Mouse (Mus musculus): ENCODE data around the gene Pfn3. TPM values are rescaled to one million over a fixed set of nuclear protein-coding genes. Genes with fewer than 3 reads are reported as not detected.

The Pfn3 gene
- not detected in 2 replicates for polyA plus RNA-seq (2012; rRNA removed)

DNA sequence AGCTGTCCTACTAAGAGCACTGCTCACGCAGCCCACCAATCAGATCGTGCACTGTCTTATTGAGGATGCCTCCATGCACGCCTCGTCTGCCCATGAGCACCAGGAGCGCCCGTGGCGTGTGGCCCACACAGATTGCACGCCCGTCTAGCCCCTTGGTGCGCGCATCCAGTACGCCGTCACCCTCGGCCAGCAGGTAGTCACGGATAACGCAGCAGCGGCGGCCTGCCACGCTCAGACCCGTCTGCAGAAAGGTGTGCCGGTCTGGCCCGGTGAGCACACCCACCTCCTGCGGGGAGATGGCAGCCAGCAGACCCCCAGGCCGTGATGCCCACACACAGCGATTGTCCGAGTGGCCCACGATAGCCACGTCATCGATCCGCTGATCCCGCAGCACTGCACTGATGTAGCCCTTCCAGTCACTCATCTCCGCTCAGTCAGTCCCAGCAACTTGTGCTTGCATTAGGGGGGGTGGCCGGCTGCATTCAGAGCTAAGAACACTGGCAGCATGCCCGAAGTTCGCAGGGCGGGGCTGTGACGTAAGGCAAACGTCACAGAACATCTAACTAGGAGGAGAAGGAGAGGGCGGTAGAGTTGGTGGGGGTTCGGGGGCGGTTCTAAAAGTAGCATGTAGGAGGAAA lies at the start of gene Pfn3:
TSS of gene Pfn3 (minus strand) at position 490 of the 638 bp plus-strand sequence.

GRCm38 (mm10) chr13:55464027-55464884 lies 49.2 kb upstream of the Pfn3 start, which contains the start of gene Prr7:
Gene Prr7, plus strand, starts transcription at chr13:55464267.

DNA sequence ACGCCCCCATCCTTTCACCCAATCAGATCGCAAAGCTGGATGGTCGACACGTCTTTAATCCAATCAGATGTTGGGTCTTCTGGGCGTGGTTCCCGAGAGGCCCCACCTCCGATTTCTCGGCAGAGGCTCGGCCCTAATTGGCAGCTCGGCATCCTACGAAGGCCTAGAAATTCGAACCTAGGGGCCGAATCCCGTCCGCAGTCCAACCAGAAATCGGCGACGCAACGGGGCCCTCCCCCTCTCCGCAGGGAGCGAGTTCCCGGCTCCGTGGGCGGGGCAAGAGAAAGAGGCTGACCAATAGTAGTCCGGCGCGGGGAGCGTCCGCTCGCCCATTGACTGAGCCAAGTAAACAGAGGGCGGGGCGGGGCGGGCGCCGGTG lies 29.9 kb upstream of the Pfn3 start, which contains the start of gene Grk6:
TSS of gene Grk6 (plus strand) at position 136 of the 379 bp plus-strand sequence.

DNA sequence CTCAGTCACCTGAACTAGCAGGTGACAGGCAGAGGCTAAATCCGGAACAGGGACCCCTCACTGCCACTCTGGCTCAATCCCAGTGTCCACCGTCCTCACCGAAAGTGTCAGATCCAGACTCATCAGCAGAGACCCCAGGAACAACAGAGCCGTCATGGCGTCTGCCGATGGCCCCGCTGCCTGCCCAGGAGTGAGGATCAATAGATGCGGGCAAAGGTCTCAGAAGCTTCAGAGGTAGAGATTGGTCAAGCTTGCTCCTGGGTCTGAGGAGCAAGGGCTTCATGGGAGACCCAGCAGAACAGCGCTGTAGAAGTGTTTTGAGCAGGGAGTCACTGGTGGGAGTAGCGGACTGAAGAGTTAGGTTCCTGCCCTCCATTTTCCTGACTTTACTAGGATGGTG lies 11.6 kb upstream of the Pfn3 start, which contains the start of gene F12:
TSS of gene F12 (minus strand) at position 181 of the 400 bp plus-strand sequence.

GRCm38 (mm10) chr13:55398088-55398487 lies 16.9 kb downstream of the Pfn3 start, which contains the start of gene Slc34a1:
Gene Slc34a1, plus strand, starts transcription at chr13:55398187.

DNA sequence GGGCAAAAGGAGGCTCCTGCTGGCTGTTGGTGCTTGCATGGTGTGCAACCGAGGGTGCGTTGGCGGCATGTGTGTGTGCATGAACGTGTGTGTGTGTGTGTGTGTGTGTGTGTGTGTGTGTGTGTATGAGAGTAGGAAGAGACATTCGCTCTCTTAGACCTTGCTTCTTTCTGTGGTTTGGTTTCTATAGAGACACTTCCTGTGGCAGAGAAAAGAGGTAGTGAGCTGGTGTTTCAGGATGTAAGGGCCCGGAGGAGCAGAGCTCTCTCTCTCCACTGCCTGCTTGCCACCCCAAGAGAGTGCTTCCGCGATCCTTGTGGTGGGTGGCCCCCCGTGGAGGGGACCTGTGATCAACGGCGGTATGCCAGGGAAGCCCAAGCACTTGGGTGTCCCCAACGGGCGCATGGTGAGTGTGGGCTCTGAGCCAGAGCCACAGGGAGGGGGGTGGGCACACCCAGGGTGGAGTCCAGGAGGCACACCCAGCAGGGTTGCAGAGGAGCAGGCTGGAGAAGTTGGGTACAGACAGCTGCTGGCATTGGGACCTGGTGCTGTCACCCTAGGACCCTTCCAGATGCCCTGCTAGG lies 45.4 kb downstream of the Pfn3 start, which contains the start of gene Rgs14:
TSS of gene Rgs14 (plus strand) at position 202 of the 584 bp plus-strand sequence.

Other genes with a start within 250 kb of the Pfn3 start
- 2.2 and 4.8 TPM in 2 replicates for gene Nsd1, start 205.4 kb downstream of the Pfn3 start, polyA plus RNA-seq (2012; rRNA removed)
- 289 and 320 TPM in 2 replicates for gene Prelid1, start 94.7 kb downstream of the Pfn3 start, polyA plus RNA-seq (2012; rRNA removed)
- gene Rab24, start 93.3 kb downstream of the Pfn3 start, polyA plus RNA-seq (2012; rRNA removed), result 34.2 and 43.9 TPM in 2 replicates
- gene Mxd3, start 85.4 kb downstream of the Pfn3 start, polyA plus RNA-seq (2012; rRNA removed), result 5.1 and 5.3 TPM in 2 replicates
- gene Lman2, start 52.4 kb downstream of the Pfn3 start, polyA plus RNA-seq (2012; rRNA removed), result 39.7 and 43.4 TPM in 2 replicates
- 0.81 and 1.3 TPM in 2 replicates for gene Rgs14, start 45.5 kb downstream of the Pfn3 start, polyA plus RNA-seq (2012; rRNA removed)
- gene Slc34a1, start 17.0 kb downstream of the Pfn3 start, polyA plus RNA-seq (2012; rRNA removed), result 0.05 and 0.14 TPM in 2 replicates
- 0.70 TPM in 1 of 2 replicates, not detected in the other for gene F12, start 11.6 kb upstream of the Pfn3 start, polyA plus RNA-seq (2012; rRNA removed)
- 22.8 and 30.1 TPM in 2 replicates for gene Grk6, start 29.8 kb upstream of the Pfn3 start, polyA plus RNA-seq (2012; rRNA removed)
- 7.2 and 14.2 TPM in 2 replicates for gene Prr7, start 49.0 kb upstream of the Pfn3 start, polyA plus RNA-seq (2012; rRNA removed)
- 25.3 and 45.7 TPM in 2 replicates for gene Dbn1, start 72.9 kb upstream of the Pfn3 start, polyA plus RNA-seq (2012; rRNA removed)
- 151 and 166 TPM in 2 replicates for gene Pdlim7, start 98.4 kb upstream of the Pfn3 start, polyA plus RNA-seq (2012; rRNA removed)
- 4.9 and 8.1 TPM in 2 replicates for gene Dok3, start 114.1 kb upstream of the Pfn3 start, polyA plus RNA-seq (2012; rRNA removed)
- 17.7 and 18.4 TPM in 2 replicates for gene Ddx41, start 121.4 kb upstream of the Pfn3 start, polyA plus RNA-seq (2012; rRNA removed)
- 42.6 and 47.6 TPM in 2 replicates for gene Fam193b, start 155.9 kb upstream of the Pfn3 start, polyA plus RNA-seq (2012; rRNA removed)
- 35.1 and 36.6 TPM in 2 replicates for gene Tmed9, start 158.5 kb upstream of the Pfn3 start, polyA plus RNA-seq (2012; rRNA removed)
- gene B4galt7, start 184.7 kb upstream of the Pfn3 start, polyA plus RNA-seq (2012; rRNA removed), result 8.4 and 8.8 TPM in 2 replicates
- 3.0 and 5.5 TPM in 2 replicates for gene Caml, start 207.8 kb upstream of the Pfn3 start, polyA plus RNA-seq (2012; rRNA removed)
- gene Ddx46, start 219.8 kb upstream of the Pfn3 start, polyA plus RNA-seq (2012; rRNA removed), result 2.4 and 3.5 TPM in 2 replicates

All from stomach, adult 2 months (tissue).